Mouse (Mus musculus): Measurements from ENCODE around the gene Arid4a.
"Not testable (repeated sequence)": the region's sequence is repeated elsewhere in the genome, so short reads cannot be mapped to it uniquely, and the experiment has no call there.

Arid4a gene

DNA sequence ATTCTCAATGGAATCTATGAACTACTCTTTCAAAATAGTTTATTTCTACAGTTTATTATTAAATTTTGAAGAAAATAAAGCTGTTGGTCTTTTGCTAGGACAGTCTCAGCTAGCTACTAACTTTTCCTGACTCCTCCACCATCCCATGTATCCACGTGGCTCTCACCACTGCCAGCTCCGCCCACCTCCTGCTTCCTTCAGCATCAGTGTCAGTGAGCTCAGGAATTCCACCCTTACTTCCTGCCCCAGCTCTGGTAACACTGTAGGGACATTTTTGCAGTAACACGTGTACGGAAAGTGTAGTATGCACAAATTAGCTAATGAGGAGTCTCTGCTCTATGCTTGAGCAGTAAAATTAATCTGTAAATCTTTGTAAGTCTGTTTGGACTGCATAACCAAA lies 6.0 kb upstream of the Arid4a start:
- in situ Hi-C loops (cut with MboI; ENCODE audit: unreplicated experiment in 2 of 2), result loop anchor here in 1 of 2 experiments (5.0 kb wide), 1 partner anchor 37 kb away; the partner anchor contains the start of gene Psma3

DNA sequence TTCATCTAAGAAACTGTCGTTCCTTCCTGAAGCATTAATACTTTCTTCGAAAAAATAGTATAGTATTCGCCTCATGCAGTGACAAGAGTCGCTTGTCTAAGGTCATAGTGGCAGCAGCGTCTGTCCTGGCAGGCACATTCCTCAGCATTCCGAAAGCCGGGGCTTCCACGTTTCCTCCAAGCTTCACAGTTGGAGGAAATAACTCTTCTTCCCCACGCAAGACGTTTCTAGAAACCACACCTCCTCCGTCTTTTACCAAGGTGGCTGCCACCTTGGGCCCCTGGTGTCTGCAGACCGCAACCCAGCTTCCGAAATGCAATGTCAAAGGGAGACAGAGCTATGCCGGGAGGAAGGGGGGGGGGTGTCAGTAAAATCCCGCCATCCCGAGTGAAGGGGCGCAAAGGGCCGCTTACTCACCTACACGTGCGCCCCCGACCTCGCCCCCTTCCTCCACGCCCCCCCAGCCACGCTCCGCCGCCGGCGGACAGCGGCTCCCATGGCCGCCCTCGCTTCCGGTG lies 886 bp upstream of the Arid4a start:
- in situ Hi-C loops (cut with MboI; ENCODE audit: unreplicated experiment in 2 of 2), result loop anchor here in 1 of 2 experiments (5.0 kb wide), 1 partner anchor 43 kb away; the partner anchor contains the start of gene Psma3

DNA sequence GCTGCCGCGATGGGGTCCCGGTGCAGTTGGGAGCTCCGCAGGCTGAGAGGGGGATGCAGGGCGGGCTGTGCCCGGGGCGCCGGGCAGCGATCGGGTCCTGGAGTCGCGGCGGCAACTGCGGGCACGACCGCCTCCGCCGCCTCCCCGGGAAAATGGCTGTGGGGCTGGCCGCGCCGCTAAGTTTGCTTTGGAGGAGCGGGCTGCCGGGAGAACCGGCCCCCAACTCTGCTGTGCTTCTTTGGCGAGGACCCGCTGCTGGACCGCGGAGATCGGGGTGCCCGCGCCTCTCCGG lies 367 bp downstream of the Arid4a start:
- in situ Hi-C loops (cut with MboI; ENCODE audit: unreplicated experiment in 2 of 2), result no loop called here

DNA sequence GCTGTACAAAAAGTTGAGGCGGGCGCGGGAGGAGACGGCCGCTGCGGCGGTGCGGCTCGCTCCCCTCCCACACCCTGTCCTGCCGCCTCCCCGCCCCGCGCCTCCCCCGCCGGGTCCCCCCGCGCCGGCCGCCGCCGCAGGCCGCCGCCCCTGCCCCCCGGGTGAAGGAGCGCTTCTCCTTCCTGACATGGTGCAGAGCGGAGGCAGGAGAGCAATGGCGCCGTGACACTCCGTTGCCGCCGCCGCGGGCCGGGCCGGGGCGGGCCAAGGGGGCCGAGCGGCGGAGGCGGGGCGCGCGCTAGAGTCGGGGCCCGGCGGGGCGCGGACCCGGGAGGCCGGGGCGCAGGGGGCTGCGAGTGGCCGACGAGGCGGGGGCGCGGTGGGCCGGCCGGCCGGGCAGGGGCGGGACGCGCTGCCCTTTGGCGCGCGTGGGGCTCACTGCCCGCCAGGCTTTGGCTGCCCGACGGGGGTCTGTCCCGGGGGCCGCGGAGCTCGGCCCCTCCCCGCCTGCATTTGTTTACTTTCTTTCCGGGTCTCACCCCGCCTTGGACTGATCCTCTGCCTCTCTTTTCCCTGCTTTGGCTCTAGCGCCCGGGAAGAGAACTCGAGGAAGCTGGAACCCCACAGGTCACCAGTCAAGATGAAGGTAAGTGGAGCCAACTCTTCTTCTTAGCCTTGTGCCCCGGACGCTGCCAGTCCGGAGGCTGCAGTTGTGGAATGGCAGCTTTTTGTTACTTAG lies 882 bp downstream of the Arid4a start:
- in situ Hi-C loops (cut with MboI; ENCODE audit: unreplicated experiment in 2 of 2), result no loop called here

GRCm38 (mm10) chr12:71017242-71017571 lies 1.4 kb downstream of the Arid4a start:
- in situ Hi-C loops (cut with MboI; ENCODE audit: unreplicated experiment in 2 of 2), result no loop called here

DNA sequence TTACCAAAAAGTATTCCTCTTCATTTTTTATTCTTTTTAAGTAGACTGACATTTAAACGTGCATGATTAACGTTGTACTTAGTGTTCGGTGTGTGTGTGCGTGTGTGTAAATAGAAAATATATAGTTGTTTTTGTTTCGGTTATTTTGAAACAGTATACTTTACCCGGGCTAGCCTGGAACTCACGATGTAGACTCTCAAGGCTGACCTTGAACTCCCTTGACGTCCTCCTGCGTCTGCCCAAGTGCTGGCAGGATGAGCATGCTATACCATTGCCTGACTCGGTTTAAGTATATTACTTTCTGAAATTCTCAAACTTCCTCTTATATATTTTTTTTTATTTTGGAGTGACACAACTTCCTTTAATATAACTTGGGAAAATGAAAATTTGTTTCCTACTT lies 2.0 kb downstream of the Arid4a start:
- in situ Hi-C loops (cut with MboI; ENCODE audit: unreplicated experiment in 2 of 2), result no loop called here

DNA sequence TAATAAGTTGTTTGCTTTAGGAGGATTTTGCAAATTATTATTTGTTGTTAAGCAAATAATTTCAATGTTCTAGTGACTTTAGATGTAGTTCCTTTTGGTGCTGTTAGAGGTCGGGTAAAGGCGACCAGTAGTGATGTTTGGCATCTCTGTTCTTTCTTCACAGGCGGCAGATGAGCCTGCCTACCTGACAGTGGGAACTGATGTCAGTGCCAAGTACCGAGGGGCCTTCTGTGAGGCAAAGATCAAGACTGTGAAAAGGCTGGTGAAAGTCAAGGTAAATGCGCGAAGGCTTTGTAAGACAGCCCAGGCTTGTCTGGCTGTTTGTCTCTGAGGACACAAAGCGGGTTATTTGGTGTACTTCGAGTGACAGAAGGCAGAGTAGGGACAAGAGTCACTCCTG lies 3.4 kb downstream of the Arid4a start:
- in situ Hi-C loops (cut with MboI; ENCODE audit: unreplicated experiment in 2 of 2), result no loop called here

- in situ Hi-C loops (cut with MboI; ENCODE audit: unreplicated experiment in 2 of 2), result no loop called here
Observed at GRCm38 (mm10) chr12:71024411-71024810, 8.6 kb downstream of the Arid4a start.

DNA sequence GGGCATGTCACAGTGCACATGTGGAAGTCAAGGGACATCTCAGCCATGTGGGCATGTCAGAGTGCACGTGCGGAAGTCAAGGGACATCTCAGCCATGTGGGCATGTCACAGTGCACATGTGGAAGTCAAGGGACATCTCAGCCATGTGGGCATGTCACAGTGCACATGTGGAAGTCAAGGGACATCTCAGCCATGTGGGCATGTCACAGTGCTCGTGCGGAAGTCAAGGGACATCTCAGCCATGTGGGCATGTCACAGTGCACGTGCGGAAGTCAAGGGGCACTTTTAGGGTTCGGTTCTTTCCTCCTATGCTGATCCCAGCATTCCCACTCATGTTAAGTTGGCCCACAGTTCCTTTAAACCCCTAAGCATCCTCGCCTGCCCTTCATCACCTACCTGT lies 12.5 kb downstream of the Arid4a start:
- in situ Hi-C loops (cut with MboI; ENCODE audit: unreplicated experiment in 2 of 2), result not testable (repeated sequence)

- in situ Hi-C loops (cut with MboI; ENCODE audit: unreplicated experiment in 2 of 2), result no loop called here
Observed at GRCm38 (mm10) chr12:71030260-71030659, 14.5 kb downstream of the Arid4a start.

DNA sequence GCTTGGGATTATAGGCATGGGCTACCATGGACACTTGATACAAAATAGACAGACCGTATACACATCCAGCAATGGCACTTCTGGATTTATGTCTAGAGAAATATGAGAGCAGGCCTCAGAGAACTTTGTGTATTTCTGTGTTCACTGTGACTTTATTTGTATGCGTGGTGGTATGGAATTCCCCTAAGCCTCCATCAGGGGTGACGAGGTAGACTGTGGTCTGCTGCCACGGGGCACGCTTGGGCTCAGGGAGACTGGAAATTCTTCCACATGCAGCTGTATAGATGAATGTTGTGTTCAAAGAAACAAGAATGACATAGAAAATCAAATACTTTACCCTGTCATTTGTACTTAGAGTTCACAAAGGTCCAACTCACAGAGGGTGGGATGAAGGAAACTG lies 14.9 kb downstream of the Arid4a start:
- in situ Hi-C loops (cut with MboI; ENCODE audit: unreplicated experiment in 2 of 2), result no loop called here

GRCm38 (mm10) chr12:71035826-71036225 lies 20.0 kb downstream of the Arid4a start:
- in situ Hi-C loops (cut with MboI; ENCODE audit: unreplicated experiment in 2 of 2), result no loop called here

- in situ Hi-C loops (cut with MboI; ENCODE audit: unreplicated experiment in 2 of 2), result no loop called here
Observed at GRCm38 (mm10) chr12:71036729-71037404, 21.1 kb downstream of the Arid4a start.

- in situ Hi-C loops (cut with MboI; ENCODE audit: unreplicated experiment in 2 of 2), result loop anchor here in 1 of 2 experiments (10.0 kb wide), 1 partner anchor 66 kb away; the partner anchor contains the start of gene Psma3
Observed at GRCm38 (mm10) chr12:71040462-71040861, 24.7 kb downstream of the Arid4a start.

- in situ Hi-C loops (cut with MboI; ENCODE audit: unreplicated experiment in 2 of 2), result loop anchor here in 1 of 2 experiments (10.0 kb wide), 1 partner anchor 68 kb away; the partner anchor contains the start of gene Psma3
Observed at GRCm38 (mm10) chr12:71042451-71042850, 26.7 kb downstream of the Arid4a start.

DNA sequence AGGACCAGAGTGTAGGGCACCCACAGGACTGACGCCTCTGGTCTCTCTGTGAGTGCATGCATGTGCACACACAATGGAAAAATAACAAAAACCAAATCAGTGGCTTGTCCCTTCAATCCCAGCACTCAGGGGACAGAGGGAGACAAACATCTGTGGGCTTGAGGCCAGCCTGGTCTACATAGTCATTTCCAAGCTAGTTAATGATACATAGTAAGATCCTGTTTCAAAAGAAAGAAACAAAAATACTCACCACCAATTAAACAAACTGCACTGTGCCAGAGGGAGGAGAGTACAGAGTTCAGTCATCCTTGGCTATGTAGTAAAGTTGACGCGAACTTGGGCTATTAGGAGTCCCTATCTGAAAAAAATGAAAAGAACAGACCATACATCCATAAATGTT lies 27.8 kb downstream of the Arid4a start:
- in situ Hi-C loops (cut with MboI; ENCODE audit: unreplicated experiment in 2 of 2), result loop anchor here in 1 of 2 experiments (10.0 kb wide), 1 partner anchor 69 kb away; the partner anchor contains the start of gene Psma3

DNA sequence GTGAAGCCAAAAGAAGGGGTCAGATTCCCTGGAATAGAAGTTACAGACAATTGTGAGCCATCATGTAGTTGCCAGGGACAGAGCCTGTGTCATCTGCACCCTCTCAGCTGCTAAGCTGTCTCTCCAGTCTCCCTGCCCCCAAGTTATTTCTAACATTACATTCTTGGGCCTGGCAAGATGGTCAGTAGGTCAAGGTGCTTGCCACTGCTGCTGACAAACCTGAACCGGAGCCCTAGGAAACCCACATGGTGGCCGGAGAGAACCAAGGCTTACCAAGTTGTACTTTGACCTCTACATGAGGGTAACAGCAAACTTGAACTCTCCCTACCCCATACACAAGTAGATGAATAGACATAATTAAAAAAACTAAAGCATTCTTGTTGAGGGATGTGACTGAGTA lies 28.7 kb downstream of the Arid4a start:
- in situ Hi-C loops (cut with MboI; ENCODE audit: unreplicated experiment in 2 of 2), result loop anchor here in 1 of 2 experiments (10.0 kb wide), 1 partner anchor 70 kb away; the partner anchor contains the start of gene Psma3

- in situ Hi-C loops (cut with MboI; ENCODE audit: unreplicated experiment in 2 of 2), result loop anchor here (5.0 to 10.0 kb wide), 2 partner anchors 72 to 79 kb away; partner anchors contain the start of gene Psma3 (in 1 of the 2)
Observed at GRCm38 (mm10) chr12:71046501-71046900, 30.7 kb downstream of the Arid4a start.

DNA sequence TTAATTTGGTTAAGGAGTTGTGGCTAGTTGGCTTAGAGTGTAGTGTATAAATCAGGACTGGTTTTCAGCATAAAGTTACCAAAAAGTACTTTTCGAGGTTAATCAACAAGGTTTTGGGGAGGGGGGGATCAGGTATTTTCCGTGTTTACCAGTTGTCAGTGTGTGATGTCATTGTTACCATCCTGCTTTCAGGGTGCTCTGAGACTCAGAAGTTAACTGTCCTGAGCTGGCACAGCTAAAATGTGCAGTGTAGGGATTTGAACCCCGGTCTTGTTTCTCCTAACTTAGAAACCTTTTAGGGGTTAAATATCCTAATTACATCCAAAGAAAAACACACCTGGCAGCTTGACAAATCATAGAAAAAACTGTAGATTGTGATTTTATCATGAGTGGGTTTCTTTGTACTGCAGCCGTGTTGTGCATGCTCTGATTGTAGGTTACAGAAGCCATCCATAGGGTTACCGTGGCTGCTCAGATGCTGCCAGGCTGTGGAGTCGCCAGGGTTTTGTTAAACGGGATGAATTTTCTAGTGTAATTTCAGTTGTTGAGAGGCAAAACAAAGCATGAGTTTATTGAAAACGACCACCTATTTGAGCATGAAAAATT lies 31.8 kb downstream of the Arid4a start:
- in situ Hi-C loops (cut with MboI; ENCODE audit: unreplicated experiment in 2 of 2), result loop anchor here (5.0 to 10.0 kb wide), 2 partner anchors 73 to 80 kb away; partner anchors contain the start of gene Psma3 (in 1 of the 2)

DNA sequence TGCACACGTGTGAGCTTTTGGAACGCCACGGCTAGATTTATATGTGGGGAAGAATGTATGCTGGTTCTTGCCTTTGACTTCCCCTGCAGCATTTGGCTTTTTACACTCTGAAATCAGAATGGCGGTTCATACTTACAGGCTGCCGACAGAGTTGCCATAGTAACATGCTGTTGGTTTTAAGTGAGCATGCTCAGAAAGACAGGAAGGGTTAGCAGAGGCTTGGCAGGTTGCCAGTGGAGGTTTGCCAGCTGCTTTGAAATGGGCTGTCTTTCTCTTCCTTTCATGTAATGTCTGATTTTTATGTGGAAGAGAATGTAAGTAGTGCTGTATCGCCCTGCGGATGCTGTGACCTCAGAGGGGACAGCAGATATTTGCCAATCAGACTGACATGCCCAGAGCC lies 32.3 kb downstream of the Arid4a start:
- in situ Hi-C loops (cut with MboI; ENCODE audit: unreplicated experiment in 2 of 2), result loop anchor here (5.0 to 10.0 kb wide), 2 partner anchors 73 to 81 kb away; partner anchors contain the start of gene Psma3 (in 1 of the 2)

GRCm38 (mm10) chr12:71048561-71048960 lies 32.8 kb downstream of the Arid4a start:
- in situ Hi-C loops (cut with MboI; ENCODE audit: unreplicated experiment in 2 of 2), result loop anchor here (5.0 to 10.0 kb wide), 2 partner anchors 74 to 81 kb away; partner anchors contain the start of gene Psma3 (in 1 of the 2)

Data from v-Abl transformed pro-B cells (cell line).